Mouse (Mus musculus): ENCODE data around the gene Lrrc27.

The Lrrc27 gene

DNA sequence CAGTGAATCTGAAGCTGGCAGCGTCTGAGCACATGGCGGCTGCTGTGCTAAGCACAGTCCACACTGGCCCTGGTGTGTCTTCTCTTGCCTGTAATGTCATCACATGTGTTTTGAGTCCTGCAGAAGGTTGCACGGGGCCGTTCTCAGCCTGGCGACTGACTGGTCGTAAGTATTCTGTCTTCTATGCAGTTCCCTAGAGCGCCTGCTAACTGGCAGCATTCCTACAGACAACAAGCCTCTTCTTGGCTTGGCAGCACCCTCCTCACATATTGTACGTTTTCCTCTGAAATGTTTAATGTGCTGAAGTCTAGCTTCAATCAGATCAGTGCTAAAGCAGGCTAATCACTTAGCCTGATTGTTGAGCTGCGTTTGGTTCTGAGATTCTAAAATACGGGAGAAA is 62.8 kb downstream of the Lrrc27 start:
- no peak for DNase-seq (ENCODE audit: low read depth, low spot score)

DNA sequence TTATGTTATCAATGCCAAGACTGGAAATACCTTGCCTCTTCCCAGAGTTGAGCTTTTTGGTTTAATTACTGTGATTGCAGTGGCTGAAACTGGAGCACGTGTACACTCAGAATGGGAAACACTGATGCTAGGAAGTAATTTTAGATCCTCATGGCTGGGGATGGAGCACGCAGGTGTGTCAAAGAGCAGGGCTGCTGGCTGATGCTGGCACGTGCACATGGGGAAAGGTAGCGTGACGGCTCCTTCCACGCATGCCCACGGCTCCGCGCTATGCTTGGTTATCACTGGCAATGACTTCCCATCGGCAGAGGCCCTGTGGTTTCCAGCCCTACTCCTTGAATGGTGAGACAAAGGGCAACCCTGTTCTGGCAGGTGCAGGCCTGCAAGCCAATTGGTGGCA is 63.4 kb downstream of the Lrrc27 start:
- DNase-seq (ENCODE audit: low read depth, low spot score) = no peak

DNA sequence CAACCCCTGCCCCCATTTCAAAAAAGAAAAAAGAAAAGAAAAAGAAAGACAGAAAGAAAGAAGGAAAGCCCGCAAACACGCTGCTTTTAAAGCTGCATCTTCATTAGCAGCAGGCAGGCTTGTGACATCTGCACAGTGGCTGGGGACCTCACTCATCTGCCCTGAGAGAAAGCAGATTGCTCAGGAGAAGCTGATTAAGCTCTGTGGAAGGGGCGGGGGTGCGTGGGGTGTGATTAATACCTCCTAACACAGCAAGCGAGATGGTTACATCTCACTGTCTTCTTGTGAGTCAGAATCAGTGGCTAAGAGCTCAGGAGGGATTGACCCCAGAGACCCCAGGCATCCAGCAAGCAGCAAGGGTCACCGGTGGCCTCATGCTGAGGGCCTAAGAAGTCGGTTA is 64.7 kb downstream of the Lrrc27 start:
- no peak for DNase-seq (ENCODE audit: low read depth, low spot score)

DNA sequence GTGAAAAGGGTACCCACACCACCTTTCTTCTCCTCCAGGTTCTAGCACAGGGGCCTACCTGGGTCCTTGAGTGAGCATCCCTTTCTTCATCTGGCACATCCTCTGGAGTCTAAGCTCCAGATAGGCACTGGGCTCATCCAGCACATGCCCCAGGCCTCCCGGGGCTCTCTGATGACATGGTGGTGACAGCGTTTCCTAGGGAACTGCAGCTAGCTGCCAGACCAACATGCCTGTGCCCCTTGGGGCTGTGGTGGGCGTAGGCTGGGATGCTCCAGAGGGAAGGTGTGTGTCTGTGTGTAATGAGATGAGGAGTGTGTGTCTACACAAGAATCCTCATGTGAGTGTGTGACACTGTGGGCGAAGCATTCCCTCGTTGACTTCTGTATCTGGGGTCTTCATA is 66.8 kb downstream of the Lrrc27 start:
- DNase-seq (ENCODE audit: low read depth, low spot score) = no peak

DNA sequence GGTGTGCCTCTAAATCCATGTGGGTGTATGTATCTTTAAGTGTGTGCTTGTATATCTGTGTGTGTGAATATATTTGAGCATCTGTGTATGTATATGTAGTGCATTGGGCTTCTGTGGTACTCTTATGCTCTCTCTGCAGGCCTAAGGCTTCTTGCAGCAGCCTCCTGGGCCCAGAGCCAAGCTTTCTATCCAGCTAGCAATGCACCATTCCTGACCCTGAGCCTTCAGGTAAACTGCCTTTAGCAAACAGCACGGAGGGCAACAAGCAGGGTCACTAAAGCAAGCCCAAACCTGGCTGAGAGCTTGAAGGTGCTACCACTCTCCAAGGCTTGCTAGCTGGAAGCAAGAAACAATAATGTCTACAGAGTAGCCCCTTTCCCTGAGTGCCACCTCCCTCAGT is 67.3 kb downstream of the Lrrc27 start:
- no peak for DNase-seq (ENCODE audit: low read depth, low spot score)

GRCm38 (mm10) chr7:139281195-139281594 is 68.4 kb downstream of the Lrrc27 start:
- DNase-seq (ENCODE audit: low read depth, low spot score) = peak; percentile 60

DNA sequence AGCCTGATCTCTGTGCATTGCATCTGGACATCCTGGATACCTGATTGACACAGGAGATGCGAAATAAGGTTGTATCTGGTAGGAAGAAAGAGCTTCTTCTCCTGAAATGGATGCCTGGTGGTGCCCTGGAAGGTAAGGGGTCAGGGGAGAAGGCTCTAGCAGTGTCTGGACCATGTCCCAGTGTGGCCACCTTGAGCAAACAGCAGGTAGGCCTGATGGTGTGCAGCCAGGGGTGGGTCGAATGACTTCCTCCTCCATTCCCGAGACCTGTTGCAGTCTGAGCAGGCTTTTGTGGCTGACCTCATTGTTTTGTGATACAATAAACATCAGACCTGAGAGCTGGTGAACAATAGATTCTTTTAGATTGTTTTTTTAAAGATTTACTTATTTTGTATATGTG is 69.2 kb downstream of the Lrrc27 start:
- no peak for DNase-seq (ENCODE audit: low read depth, low spot score)

DNA sequence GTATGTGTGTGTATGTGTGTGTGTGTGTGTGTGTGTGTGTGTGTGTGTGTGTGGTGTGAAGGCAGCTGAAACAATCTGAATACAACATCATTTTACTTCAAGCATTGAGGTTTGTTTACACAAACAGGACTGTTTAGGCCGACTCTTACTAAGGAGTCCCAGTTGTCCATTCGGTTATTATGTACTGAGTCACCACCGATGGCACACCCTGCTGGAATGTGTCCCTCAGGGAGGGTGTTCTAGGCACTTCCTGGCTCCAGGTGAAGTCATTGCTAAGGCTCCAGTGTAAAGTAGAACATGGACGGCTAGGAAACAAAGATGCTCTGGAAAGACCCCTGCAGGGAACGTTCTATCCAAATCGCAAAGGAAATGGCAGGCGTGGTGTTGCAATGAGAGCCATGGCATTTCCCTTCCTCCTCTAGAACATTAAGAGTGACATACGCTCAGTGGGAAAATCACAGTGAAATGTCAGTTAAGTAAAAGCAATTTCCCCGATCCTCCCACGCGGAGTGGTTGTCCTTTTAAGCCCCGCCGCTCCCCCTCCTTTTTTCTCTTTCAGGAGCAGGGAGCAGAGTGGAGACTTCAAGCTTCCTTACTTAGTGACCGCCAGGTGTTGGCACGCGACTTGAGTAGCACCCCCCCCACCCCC is 72.6 kb downstream of the Lrrc27 start:
- DNase-seq (ENCODE audit: low read depth, low spot score) = peak; percentile 22

- DNase-seq (ENCODE audit: low read depth, low spot score) = no peak
These were observed 75.8 kb downstream of the Lrrc27 start for GRCm38 (mm10) chr7:139288540-139288939.

Data from ZHBTc4 (cell line).